Mouse (Mus musculus) skeletal muscle tissue, adult 2 months (tissue): ENCODE measurements at regions not wholly inside any gene's neighbourhood (a gene's known extent, or its start where the extent isn't known, plus 50 kb on each side); places are given as distances from the start of the nearest gene placed in this dataset.

Experiments used
- DNase-seq: peaks from one replicate; pipeline ENCODE4 v3.0.0-alpha.2; 2012; ENCODE audit warnings: low read depth, low spot score

DNA sequence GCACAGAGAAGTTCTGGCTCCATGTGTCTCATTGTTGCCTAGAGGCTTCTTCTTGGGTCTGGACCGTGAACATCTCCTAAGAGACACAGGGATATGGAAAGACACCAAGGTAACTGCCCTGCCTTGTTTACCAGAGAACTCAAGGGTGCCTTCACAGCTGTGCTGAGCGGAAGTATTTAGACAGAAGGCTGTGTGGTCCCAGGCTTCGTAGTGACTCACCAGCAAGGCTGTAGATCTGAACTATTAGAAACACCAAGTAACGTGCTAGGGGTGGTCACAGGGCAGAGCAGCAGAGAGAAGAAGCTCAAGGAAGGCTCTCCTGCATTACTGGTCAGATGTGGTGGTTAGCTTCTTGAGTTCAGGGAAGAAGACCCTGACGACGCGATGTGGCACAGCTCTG is 51.6 kb upstream of the Lpp start:
- peak; percentile 44 for DNase-seq

DNA sequence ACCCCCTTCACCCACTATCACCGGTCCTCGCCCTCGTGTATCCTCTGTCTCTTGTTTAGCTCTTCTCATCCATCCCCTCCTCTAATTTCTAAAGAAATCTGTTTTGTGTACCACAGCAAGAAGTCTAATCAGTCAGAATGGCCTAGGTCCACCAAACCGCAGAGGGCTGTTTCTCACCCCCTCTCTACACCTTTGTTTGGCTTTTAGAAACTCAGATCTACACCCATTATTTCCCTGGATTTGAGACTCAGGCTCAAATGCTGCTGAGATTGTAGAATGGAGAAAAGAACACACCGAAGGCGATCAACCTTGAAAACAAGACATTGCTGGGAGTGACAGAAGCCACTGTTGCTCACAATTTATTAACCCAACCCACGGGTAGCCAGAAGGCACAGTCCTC is 52.7 kb upstream of the Lpp start:
- no peak for DNase-seq

DNA sequence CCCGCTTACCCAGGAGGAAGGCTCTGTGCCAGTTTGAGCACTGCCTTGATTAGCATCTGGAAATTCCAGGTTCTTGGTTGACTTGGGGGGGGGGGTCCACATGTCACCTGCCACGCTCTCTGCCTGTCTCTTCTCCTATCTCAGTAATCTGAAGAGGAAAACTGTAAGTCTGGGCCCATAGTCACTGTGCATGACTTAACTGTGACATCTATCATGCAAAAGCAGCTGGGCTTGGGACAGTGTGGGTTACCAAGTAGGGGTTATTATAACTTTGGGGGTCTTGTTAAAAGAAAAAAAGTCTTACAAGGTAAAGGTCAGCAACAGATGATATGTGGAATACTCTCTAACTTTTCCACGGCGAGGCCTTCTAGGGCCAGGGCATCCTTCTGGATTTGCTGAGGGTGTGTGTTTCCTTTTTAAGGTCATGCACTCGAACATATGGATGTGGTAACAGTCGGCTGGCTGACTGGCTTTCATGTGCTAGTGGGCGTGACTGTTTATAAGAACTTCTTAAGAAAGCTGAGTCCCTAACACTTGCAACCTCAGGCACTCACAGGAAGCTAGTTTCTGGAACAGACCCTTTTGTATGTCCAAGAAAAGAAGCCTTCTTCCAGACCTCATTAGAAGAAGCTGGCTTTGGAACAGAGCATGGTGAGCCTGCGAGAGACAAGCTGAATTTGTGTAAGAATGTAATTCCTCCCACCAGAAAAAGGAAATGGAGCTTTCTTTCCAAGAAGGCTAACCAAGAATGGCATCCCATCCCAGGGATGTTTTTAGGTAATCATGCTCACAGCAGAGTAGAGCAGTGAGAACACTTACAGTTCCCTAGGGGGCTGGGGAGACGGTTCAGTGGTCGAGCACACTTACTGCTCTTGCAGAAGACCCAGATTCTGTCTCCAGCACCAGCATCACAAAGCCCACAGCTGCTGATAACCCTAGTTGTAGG is 53.7 kb upstream of the Lpp start:
- no peak for DNase-seq

DNA sequence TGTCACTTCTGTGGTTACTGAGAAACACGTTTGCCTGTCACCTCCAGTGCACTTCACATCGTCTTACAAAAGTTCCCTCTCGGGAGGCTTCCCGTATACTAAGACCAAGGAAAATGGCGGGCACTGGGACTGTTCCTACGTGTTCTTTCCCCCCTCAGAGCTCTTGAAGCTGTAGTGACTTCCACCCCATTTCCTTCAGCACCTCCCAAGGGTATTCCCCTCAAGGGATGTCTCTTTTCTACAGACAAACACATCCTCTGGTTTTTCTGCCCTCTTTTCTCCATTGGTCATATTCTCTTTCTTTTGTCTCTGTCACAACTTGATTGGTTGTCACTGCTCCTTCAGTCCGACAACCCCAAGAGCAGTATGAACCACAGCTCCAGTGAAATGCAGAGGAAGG is 54.9 kb upstream of the Lpp start:
- DNase-seq: no peak

DNA sequence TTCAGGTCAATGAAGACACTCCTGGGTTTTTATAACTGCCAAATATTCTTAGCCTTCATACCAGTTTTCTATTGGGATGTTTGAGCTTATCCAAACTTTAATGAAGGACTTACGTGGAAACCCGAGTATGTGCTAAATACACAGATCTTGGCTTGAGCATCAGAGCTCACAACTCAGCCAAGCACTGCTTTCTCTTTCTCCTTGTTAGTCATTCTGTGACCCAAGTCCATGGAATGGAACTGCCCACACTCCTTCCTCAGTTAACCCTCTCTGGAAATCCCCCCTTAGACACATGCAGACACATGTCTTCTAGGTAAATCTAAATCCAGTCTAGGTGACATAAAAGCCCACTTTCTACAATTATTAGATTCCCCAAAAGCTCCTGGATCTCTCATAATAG is 58.9 kb upstream of the Lpp start:
- DNase-seq: peak; percentile 46

DNA sequence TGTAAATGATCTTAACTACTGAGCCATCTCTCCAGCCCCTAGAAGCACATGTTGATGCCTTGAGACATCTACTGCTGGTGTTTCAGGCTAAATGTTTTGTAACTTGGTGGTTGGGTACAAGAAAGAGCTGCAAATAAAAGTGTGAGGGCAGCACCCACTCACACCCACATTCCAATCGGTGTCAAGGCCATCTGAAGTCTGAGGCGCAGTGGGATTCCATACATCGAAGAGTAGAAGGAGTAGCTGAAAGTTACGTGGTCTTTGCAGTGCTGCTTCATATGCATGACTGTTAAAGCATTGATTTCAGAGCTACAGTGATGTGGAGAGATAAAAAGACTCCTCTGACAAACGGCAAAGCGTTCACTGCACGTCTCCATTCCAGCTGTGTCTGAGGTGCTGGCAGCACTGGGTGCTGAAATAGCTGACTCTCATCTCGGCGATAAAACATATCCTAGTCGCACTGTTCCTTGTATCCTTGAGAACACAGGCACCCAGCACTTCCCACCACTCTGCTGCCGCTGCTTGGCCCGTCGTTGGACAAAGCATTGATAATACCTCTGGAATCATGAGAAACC is 61.8 kb upstream of the Lpp start:
- no peak for DNase-seq

DNA sequence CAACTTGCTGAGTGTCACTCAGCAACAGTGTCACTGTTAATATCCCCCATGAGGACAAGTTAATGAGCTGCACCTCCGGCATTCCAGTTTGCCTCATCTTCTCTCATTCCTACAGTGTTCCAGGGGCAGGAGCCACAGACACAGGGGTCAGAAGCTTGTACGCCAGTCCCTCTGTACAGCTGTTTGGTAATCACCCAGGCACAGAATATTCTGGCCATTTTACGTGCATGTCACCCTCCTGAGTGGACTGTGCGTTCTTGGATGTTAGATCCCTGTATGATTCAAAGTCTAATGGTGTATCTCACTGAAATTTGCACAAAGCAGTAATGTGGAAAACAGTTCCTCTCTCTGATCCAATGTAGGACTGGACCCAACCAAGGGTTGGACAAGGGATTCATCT is 66.7 kb upstream of the Lpp start:
- DNase-seq: peak; percentile 41

DNA sequence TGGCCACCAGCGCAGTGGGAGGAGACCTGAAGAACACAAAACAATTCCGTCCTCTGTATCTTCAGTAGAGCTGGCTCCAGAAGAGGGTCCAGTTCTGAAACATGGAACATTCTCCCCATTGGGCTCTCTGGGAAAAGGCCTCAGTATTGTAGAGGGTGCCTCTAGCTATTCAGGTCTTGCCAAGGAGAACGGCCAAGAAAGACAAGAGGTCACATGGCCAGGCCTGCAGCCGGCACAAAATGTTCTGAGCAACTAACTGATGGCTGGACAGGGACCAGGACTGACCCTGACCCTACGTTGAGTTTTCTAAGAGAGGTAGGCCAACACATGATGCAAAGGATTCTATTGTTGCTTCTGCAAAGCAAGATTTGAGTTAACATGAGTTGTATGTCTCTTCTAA is 67.3 kb upstream of the Lpp start:
- DNase-seq: peak; percentile 73

DNA sequence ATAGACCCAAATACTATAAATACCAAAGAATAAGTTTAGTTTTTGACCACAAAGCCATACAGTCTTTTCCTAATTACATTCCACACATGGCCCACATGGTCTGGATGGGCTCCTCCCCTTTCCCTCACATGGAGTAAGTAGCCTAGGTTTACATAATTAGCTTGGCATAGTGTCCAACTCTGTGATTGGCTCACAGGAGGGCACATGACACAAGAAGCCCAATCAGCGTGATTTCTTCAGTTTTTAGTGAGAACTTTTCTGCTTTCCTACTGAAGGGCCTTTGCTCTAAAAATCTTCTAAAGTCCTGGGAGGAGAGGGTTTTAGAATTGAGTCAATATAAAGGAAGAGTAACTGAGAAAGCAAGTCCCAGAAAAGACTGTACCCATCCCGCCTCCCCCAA is 68.4 kb upstream of the Lpp start:
- DNase-seq: no peak

DNA sequence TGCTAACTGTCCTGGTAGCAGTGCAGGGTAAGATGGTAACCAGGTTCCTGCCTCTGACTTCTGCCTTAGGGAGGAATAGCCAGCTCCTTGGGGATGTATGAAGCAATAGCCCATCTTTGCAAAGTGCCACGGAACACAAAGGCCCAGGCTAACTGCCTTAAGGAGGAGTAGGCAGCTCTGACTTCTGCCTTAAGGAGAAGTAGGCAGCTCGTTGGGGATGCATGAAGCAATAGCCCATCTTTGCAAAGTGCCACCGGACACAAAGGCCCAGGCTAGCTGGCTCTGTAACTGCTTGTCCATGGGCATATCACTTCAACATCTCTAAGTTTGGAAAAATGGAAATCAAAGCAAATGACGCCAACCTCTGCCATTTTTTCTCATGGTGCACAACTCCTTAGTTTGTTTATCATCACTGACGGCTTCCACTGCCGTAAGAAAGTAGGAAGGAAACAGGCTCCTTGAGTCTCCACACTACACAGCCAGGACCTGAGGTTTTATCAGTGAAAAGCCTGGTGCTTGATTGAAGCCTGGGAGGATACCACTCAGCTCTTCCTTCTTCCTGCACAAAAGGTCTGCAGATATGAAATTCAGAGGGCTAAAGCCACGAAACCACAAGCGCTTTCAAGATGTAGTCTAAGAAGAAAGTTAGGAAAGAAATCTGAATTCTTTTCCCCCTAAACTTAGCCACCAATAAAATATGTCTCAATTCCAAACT is 74.4 kb upstream of the Lpp start:
- DNase-seq: no peak

DNA sequence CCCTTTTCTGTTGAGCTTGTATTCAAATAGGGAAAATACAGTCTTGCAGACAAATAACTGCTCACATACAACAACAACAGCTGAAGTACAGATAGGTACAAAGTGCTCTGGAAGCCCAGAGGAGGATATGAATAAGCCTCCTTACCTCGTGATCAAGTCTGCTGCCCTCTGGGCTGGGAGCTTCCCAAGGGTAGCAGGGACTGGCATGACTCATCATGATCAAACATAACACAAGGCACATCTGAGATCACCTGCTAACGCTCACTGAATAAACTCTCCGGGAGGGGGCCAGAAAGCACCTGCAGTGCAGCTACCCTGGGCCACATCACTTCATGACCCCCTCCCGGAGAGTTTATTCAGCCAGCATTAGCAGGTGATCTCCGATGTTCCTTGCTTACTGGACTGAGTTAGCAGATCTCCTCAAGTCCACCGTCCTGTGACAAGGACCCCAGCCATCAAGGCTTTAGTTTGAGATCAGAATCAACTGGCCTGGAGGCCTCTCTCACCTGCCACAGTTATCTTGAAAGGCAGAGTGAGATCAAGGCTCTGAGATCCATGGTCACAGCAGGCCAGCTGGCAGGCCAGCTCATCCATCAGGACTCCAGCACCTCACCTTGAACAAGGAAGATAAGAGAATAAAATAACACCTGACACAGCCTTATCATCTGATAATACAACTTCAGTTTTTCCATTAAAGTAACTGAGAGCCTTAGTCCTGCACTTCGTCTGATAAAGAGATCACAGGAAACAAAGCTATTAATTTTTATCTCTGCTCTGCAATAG is 79.6 kb upstream of the Lpp start:
- peak; percentile 40 for DNase-seq

DNA sequence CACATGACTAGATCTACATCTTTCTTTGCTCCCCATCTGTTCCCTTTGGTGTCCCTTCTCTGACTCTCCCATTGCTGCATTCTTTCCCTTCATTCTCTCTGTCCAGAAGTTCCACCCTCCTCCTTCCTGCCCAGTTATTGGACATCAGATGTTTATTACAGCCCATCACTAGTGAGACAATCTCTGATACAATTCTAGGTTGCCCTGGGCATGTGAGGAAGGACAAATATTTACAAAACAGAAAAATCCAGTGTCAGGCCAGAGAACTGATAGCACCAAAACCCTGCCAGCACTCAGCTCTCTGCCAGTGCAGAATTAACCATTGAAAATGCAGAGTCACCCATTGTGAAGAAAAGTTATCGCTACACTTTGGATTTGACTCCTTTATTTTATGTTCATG is 87.9 kb upstream of the Lpp start:
- no peak for DNase-seq

DNA sequence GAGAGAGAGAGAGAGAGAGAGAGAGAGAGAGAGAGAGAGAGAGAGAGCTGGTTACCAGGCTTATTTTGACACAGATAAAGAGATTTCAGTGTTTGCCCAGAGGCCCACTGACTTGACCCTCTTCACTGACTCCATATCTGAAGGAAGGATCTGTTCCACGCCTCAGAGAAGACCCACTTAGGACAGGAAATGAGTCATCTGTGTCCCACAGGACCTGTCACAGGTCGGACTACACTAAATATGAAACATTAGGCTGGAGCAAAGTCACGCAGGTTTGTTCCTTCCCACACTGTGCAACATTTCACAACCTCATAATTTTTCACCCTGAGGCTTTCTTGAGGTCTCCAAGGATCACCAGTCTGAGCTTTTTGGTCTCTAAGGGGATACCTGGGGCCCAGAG is 96.5 kb upstream of the Lpp start:
- no peak for DNase-seq

DNA sequence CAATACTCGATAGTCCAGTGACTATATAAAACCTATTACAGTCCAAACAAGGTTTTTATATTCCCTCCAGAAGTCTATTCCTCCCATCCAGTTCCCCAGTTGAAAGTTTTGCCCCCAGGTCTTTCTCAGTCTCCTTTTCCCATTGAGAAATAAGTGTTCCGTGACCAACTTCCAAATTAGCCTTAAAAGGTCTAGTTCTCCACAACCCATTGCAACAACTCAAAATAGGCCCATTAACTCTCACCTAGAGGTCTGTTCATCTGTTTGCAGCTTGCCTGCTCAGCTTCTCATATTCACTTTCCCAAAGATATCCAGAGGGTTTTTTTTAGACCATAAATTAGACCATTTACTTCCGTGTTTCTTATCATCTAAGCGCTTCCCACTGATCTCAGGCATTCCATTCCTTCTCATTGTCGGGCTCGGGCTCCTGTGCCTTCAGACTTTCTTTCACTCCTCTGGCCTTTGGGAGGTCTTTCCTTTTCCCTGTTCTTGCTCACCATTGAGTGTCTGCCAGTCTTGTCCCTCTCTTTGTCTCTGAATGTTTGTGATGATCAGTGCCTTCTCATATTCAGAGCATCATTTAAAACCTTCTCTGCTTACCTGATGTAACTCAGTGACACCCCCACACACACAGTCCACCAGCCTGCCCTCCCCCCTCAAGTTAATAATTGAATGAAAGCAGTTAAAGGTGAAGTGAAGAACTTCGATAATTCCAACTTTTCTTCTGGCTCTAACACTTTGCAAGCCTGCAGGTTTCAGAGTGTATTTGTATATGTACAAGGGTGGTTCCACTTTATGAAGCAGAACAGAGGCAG is 97.5 kb upstream of the Lpp start:
- DNase-seq: no peak

DNA sequence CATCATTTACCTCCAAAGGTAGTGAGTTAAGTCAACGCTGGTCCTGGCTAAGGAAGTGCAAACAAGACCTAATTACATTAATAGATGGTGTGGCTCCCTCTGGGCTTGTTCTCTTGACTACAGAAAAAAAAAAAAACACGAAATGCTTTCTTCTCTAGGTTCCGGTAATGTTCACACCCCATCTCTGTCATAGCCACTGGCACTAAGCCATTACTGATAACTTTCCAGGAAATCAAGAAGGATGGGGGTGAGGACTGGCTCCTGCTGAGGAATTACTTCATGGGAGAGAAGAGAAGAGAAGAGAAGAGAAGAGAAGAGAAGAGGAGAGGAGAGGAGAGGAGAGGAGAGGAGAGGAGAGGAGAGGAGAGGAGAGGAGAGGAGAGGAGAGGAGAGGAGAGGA is 109.1 kb upstream of the Lpp start:
- no peak for DNase-seq

DNA sequence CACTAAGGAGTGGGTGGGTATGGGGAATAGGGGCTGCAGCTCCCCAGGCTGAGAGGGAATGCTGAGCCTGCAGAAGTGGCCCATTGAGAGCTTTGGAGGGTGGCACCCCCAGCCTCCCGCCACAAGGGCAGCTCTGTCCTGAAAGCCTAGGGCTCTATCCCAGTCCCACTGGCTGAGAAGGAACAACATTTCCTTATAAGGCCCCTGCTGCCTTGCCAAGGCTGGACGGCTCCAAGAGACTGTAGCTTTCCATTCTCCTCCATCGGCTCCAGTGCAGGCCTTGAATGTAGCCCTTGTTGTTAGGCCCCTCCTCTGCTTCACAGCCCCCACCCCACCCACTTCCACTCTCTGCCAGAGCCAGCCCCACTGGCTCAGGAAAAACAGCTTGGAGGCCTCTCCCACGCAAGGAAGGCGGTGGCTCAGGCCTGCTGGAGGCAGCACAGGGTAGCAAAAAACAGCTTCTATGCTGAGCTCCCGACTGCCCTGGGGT is 111.1 kb upstream of the Lpp start:
- peak; percentile 91 for DNase-seq

DNA sequence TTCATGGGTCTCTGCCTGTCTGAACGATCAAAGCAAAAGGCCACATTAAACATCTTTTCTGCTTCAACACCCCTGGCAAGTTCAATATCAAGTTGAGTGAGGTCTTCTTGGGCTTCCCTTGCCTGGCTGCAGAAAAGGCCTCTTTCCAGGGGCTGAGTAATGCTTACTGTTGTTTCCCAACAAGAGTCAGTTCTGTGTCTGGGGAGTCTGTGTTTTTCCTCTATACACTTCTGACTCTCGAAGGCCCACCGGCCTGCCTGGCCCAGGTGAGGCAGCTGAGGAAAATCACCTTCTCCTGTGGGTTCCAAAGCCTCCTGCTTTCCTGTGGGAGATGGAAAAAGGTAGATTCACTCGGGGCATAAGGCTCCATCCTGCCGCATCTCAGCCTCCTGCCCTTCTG is 111.7 kb upstream of the Lpp start:
- DNase-seq: peak; percentile 22

DNA sequence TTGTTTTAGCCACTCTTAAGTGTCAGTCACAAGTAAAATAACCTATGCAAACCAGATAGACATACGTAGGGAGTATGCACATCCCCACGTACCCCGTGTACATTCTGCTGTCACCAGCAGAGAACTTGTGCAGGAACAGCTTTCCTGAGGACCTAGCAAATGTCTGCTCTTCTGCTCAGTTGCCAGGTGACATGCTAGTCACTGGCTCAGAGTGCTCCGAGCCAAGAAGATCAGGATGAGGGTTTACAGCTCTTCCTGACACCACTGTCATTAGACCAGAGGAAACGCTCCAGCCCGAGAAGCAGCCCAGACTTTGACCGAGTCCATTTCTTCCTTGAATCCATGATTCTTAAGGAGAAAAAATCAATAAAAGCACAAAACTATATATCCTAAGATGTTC is 115.5 kb upstream of the Lpp start:
- DNase-seq: no peak

DNA sequence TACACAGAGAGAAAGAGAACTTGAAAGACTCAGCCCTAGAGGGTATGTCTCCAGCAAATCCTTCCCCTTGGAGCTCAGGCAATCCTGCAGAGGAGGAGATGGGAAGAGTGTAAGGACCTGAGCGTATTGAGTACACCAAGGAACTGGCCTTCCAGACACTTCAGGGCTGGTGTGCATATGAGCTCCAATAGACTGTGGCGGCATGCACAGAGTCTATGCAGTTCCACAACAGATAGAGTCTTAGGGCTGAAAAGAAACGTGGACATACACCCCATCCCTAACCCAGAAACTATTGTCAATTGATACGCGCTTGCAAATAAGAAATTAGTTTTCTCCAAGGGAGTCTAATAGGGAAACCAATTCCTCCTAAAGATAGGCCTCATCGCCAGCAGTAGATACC is 130.6 kb upstream of the Lpp start:
- DNase-seq: no peak

DNA sequence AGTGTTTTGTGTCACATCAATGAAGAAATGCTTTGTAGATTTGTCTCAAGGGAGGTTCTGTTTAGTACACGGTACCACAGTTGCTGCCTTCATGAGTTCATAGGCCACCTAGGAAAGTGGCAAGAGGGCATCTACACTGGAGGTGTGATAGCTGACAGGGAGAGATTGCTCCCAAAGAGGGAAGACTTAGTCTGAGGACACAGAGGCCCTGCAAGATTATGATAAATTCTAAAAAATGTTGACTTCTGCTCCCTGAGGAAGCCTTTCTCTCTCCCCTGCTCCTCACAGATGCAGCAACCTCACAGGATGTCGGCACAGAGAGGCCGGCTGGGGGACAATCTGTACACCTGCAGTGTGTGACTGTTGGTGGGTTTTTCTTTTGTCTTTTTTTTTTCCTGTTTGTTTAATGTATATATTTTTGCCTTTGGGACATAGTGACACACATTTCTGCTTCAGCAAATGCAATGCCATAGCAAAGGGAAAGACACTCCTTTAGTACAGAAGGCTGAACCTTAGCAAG is 133.5 kb upstream of the Lpp start:
- DNase-seq: no peak

DNA sequence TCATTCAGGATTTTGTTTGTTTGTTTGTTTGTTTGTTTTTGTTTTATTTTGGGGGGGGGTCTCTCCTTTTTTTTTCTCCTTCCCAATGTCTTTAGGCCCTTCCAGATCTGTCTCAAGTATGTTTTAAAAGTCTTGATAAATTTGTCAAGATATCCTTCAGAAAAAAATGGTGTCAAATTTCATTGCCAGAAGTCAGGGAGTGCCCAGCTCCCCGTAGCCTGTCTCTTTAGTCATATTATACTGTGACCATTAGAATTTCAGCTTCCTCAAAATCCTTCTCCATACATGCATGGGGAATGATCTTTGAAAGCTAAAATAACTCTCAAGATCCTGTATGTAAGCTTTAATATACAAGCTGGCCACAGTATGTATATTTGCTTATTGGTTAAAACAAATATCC is 134.3 kb upstream of the Lpp start:
- no peak for DNase-seq
